Mouse (Mus musculus) retina, postnatal 1 day (tissue): ENCODE results near the gene Dync1li1.

Experiments
- DNase-seq: peaks from one replicate; pipeline ENCODE4 v3.0.0-alpha.2; 2012

Dync1li1 gene

DNA sequence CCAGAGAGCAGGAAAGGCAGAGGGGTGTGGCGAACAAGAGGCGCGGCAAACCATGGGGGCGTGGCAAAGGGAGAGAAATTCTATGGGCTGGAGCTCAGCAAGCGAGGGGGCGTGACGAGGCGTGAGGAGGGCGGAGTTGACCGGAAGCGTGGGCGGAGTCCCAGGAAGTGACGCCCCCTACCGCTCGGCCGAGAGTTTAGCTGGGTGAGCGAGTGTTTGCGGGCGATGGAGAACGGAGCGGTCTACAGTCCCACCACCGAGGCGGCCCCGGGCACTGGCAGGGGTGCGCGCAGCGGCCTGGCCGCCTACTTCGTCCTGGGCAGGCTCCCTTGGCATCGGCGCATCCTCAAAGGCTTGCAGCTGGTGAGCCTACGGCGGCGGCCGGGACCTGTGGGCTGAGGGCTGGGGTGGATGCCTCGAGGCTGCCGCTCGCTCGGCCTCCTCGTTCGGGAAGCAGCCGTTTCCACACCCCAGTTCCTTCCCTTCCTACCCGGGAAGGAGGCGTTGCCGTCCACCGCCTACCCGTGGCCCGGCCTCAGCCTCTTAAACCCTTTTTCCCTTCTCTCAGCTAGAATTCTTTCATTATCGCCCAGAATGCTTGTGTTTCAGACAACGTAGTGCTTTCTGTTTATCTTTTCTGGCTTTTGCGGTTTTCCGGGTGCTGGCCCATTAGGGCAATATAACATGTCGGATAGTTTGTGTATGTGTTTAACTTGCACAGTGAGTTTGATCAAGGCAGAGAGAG is 42.6 kb downstream of the Dync1li1 start, which contains the start of gene Cmtm6:
TSS of gene Cmtm6 (plus strand) at position 106 of the 745 bp plus-strand sequence.
- peak; percentile 96 for DNase-seq

GRCm38 (mm10) chr9:114731871-114732682 is 43.5 kb downstream of the Dync1li1 start:
- no peak for DNase-seq

DNA sequence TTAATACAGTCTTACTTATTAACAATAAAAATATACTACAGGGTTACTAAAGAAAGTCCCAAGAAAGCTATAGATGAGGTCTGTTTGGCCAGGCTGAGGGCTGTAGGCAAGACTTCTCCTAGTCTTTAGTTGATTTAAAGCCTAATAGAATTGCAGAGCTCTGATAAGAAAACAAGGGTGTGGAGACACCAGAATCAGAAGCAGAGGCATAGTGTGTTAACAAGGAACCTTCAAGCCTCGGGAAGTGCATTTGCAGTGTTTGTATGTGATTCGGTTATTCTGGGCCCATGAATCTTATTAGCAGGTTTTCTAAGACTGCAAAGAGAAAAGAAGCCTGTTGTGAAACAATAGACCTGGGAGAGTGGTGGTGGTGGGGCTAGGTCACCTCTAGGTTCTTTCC is 44.6 kb downstream of the Dync1li1 start:
- no peak for DNase-seq

DNA sequence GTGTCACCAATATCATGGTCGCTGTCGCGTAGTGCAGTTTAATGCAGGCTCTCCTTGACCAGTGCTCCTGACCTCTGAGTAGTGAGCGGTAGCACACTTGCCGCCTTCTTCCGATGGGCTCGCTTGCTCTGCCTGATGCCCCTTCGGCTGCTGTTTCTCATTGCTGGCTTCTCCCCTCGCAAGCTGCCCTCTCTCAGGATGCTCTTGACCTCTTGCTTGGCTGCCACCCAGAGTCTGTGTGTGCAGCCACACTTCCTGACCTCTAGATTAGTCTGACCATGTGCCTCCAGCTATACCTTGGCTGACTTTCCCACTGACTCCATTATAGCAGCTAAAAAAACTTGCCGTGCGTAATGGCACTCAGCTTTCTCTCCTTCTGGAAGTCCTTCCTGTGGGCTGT is 47.9 kb downstream of the Dync1li1 start:
- DNase-seq = no peak

- no peak for DNase-seq
These were observed 51.7 kb downstream of the Dync1li1 start for GRCm38 (mm10) chr9:114740336-114740735.

DNA sequence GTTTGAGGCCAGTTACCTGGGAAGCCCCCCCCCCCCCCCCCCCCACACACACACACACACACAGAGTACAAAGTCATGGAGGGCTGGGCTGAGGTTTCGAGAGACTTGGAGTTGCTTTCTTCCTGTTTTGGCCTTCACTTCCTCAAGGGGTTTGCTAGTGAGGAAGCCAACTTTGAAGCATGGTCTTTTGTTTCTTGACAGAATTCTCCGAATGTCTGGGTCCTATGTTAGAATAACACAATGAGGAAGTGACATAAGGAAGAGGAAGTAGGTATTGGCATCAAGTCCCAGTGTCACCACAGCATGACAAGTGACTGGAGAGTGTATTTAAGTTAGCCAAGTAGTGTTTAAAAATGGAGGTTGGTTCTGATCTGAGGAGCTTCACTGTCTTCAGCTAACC is 54.1 kb downstream of the Dync1li1 start:
- no peak for DNase-seq

- DNase-seq = no peak
These were observed 56.6 kb downstream of the Dync1li1 start for GRCm38 (mm10) chr9:114745163-114745562.

DNA sequence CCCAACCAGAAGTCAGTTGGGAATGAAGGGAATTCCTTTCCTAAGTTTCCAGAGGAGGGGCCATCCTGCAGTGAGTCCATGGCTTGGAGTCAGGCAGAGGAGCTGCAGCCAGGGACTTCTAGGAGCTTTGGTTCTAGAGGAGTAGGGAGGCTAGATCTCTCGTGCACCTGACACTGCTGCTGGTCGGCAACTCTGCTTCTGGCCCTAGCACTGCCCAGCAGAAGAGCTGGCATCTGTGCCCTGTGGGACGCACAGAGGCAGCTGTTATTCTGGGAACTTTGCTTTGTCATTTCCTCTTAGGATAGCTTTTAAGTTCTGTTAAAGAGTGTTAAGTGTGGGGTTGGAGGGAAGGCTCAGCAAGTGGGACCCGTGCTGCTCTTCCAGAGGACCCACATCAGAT is 57.1 kb downstream of the Dync1li1 start:
- DNase-seq = no peak

- no peak for DNase-seq
These were observed 58.4 kb downstream of the Dync1li1 start for GRCm38 (mm10) chr9:114747012-114747411.

DNA sequence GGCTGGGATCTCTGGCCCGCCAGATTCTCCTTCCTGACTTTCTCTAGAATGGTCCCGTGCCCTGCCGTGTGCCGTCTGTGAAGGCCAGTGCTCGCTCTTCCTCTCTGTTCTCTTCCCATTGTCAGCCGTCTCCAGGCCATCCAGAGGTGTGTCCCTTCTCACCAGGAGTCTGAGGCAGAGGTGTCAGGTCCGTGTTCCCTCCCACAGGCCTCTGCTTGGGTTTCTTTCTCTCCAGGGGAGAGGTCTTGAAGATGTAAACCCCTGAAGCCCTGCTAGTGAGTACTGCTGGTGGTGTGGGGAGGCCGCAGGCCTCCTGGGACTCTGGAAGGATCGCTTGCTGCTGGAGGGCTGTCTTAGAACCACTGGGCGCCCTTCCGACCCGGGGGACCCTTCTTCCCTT is 58.9 kb downstream of the Dync1li1 start:
- no peak for DNase-seq

GRCm38 (mm10) chr9:114751582-114751981 is 63.0 kb downstream of the Dync1li1 start:
- DNase-seq = no peak

DNA sequence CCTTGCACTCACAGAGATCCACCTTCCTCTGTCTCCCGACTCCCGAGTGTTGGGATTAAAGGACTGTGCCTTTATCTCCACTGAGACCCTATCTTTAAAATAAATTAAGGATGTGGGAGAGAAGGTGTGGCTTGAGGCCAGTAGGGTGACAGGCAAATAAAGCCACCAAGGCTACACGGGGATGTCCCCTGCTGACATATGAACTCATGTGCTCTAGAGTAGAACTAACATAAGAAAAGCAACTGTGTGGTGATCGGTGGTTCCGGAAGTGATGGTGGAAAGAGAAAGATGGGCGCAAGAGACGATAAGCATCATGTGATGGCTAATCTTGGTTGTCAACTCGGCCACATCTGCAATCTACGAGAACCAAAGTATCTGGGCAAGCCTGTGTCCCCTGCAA is 63.7 kb downstream of the Dync1li1 start:
- no peak for DNase-seq

DNA sequence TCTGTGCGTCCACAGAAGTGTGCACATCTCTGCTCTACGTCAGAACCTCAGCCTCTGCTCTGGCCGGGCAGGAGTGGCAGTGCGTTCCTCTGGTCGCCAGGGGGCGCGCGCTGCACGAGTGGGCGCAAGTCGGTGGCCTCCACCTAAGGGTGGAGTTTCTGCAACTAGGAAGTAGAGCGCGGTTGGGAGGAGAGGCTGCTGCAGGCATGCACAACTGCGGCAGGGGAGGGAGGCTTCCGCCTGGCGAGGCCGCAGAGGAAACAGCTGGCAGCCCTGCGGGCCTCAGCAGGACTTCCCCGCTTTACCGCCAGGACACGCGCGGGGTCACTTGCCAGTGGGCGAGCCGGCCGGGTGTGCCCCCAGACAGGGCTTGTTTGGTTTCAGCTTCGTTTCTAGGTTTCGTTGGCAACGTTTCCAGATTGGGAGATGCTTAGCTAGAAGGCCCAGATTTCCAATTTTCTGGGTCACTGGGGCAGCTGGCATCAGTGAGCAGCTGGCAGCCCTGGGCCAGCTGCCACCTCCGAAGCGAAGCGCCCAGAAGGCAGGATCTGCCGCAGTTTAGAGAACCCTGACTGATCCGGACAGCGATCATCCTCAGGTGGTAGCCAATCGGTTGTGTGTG is 64.4 kb downstream of the Dync1li1 start:
- DNase-seq = peak; percentile 99

- DNase-seq = no peak
These were observed 69.7 kb downstream of the Dync1li1 start for GRCm38 (mm10) chr9:114758272-114758671.

DNA sequence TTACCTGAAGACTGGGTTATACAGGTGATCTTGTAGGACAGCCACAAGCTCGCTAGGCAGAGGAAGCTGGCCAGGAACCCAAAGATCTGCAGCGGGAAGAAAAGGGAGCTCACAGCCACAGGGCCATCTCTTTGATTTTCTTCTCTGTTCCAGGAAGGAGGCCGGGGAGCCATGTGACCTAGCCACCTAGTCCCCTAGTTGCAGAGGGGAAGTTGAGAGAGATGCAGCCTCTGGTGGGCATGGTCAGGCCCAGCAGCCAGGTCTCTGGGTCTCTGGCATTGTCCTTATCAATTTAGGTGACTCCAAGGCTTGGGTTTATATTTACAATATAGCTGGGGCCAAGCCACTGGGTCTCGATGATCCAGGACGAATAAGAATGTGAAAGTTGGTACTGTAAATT is 70.2 kb downstream of the Dync1li1 start:
- DNase-seq = no peak

DNA sequence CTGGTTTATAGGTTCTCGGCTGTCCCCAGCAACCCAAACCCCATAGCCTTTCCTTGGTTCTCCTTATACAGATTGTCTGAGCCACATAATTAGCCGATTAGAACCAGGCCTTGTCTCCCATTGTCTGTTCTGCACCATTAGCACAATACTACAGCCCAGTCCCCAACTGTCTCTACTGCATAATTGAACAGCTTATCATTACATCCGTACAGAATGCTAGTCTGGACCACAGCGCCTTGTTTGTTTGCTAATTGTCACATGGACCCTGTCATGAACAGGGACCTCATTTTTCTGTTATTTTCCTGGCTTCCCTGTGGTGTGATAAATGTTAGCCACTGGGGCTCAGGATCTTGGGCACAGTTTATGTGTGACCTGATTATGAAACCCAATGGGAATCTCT is 71.3 kb downstream of the Dync1li1 start:
- peak; percentile 94 for DNase-seq

DNA sequence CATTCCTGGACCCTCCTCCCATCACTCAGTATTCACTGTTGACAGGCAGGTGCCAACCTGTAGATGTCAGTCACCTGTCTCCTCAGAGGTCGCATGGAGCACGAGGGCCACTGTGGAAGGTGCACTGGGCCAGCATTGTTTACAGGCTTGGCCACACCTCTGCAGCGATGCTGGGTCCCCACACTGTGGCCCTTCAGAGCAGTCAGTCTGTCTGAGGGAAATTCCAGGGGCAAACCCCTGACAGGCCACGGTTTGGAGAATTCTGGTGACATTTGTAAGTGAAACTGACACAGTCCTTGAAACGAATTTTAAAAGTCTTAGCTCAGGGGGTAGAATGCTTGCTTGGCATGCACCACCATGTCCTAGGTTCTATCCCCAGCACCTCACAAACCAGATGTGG is 71.8 kb downstream of the Dync1li1 start:
- no peak for DNase-seq

- no peak for DNase-seq
These were observed 73.3 kb downstream of the Dync1li1 start for GRCm38 (mm10) chr9:114761848-114762247.

DNA sequence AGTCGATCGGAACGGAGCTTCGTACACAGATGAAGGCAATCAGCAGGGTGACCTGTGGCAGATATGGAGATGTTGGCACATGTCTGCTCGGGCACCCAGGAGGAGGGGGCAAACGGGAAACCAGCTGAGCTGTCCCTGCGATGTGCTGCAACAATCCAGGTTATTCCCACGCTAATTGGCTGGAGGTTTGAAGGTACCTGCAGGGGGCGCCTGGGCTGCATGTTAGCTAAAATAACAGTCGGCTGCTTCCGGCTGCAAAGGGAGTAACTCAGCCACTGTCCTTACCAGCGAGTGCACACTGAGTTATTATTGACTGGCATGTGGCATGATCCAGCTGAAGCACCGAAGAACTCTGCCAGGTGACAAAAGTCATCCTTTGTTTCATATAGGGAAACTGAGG is 74.8 kb downstream of the Dync1li1 start:
- peak; percentile 81 for DNase-seq

DNA sequence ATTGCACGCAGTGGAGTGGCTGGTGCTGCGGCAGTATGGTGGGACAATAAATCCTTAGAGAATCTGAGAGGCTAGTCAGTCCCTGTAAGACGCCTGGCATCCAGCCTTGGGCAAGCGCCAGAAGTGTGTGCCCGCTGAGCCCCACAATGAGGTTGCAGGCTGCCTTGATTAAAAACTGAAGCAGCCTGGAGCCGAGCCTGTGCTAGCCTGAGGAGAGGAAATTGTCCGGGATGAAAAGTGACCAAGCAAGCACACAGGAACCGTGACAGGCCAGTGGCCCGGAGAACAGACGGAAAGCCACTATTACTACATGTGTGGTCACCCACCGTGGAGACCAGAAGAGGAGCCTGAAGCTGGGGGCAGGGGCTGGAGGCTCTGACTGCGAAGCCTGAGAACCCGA is 78.4 kb downstream of the Dync1li1 start:
- DNase-seq = peak; percentile 71

- DNase-seq = peak; percentile 59
These were observed 78.9 kb downstream of the Dync1li1 start for GRCm38 (mm10) chr9:114767507-114767906.

- DNase-seq = peak; percentile 34
These were observed 79.5 kb downstream of the Dync1li1 start for GRCm38 (mm10) chr9:114768066-114768465.

DNA sequence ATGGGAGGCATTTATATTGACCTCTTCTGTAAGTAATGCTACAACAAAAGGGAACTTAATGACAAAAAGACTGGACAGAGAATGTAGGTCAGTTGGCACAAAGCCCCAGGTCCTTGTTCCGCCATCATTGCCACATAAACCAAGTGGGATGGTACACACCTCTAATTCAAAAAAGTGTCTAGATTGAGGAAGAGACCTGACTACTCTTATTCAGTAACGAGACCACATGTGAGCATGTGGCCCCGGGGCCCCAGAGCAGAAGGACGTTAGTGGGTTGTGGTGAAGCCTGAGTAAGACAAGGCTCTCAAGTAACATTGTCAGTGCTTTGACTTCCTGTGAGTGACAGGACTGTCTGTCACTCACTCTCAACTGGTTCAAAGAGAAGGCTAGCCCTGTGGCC is 81.6 kb downstream of the Dync1li1 start:
- DNase-seq = peak; percentile 63

DNA sequence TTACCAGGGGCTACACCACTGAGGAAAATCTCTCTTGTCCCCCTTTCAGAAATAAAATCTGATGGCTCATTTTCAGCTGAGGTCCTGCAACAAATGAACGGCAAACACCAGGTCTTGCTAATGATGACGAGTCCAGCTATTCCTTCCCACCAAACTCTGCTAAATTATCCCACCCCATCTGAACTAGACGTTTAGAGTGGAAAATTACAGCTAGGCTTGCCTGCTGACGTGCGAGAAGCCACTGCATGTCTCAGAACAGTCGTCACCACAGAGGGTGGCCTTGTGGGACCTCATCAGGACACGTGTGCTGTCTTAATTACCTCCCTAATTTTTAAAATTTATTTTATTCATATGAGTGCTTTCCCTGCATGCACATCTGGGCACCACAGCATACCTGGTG is 83.0 kb downstream of the Dync1li1 start:
- no peak for DNase-seq
